Mouse (Mus musculus) lung, postnatal 0 days (tissue): ENCODE data around the gene Vmn2r83. TPM values are rescaled to one million over a fixed set of nuclear protein-coding genes. Genes with fewer than 3 reads are reported as not detected.

ENCODE experiments used
- ATAC-seq: fragments of 200-750 bp; cut with Nextera tagmentation; 2 replicates; pipeline ENCODE4 v1.8.0; 2017; ENCODE audit warnings: moderate library complexity
- DNase-seq: peaks from one replicate; pipeline ENCODE4 v3.0.0-alpha.2; 2016; ENCODE audit warnings: low spot score
- H3K27ac ChIP-seq: fragments of 300-500 bp; sonication (generic); 2 replicates; pipeline ENCODE4 v1.5.1; 2014; ENCODE audit warnings: antibody characterized with exemption, mild to moderate bottlenecking, low read length, mixed read lengths
- H3K27me3 ChIP-seq: fragments of 300-500 bp; sonication (generic); replicated peaks from 2 replicates; pipeline ENCODE4 v1.6.1; 2014; ENCODE audit warnings: low read length, mixed read lengths; ENCODE audit not compliant: insufficient read depth
- H3K36me3 ChIP-seq: fragments of 300-500 bp; sonication (generic); 2 replicates; pipeline ENCODE4 v1.6.1; 2014; ENCODE audit warnings: low read length, mixed read lengths; ENCODE audit not compliant: insufficient read depth
- H3K4me1 ChIP-seq: fragments of 300-500 bp; sonication (generic); 2 replicates; pipeline ENCODE4 v1.6.1; 2014; ENCODE audit warnings: antibody characterized with exemption, low read depth, low read length, mixed read lengths; ENCODE audit not compliant: insufficient read depth
- H3K4me2 ChIP-seq: fragments of 300-500 bp; sonication (generic); replicated peaks from 2 replicates; pipeline ENCODE4 v1.6.1; 2014; ENCODE audit warnings: low read depth, mild to moderate bottlenecking, low read length, moderate library complexity, mixed read lengths
- H3K4me3 ChIP-seq: fragments of 300-500 bp; sonication (generic); 2 replicates; pipeline ENCODE4 v1.5.1; 2014; ENCODE audit warnings: low read depth, low read length
- H3K9ac ChIP-seq: fragments of 300-500 bp; sonication (generic); replicated peaks from 2 replicates; pipeline ENCODE4 v1.6.1; 2014; ENCODE audit warnings: low read depth, mild to moderate bottlenecking
- H3K9me3 ChIP-seq: fragments of 300-500 bp; sonication (generic); 2 replicates; pipeline ENCODE4 v1.6.1; 2016; ENCODE audit warnings: low read length, mixed read lengths
- CTCF ChIP-seq: IDR thresholded peaks from 2 replicates; pipeline ENCODE4 v1.5.1; 2016; ENCODE audit warnings: antibody characterized with exemption, mild to moderate bottlenecking
- EP300 ChIP-seq: IDR thresholded peaks from 2 replicates; pipeline ENCODE4 v1.6.1; 2016; ENCODE audit warnings: antibody characterized with exemption, mild to moderate bottlenecking, control low read depth
- WGBS: fragments of 180-500 bp; shearing (Covaris S2); extraction: QIAGEN DNeasy Blood & Tissue Kit; methylation state at CpG from one replicate; pipeline ENCODE4 v1.1.7; 2014; 5-methylcytosine and 5-hydroxymethylcytosine counted together
- polyA plus RNA-seq: library from polyadenylated mRNA; unstranded; fragments of >200 nt; fragmentation: Nextera tagmentation; extraction: Ambion mirVana; gene quantifications from 2 replicates; pipeline ENCODE4 v1.2.1, GENCODE M21; 2015

The Vmn2r83 gene
- polyA plus RNA-seq, 1 experiment from 2014 or later, result not detected

DNA sequence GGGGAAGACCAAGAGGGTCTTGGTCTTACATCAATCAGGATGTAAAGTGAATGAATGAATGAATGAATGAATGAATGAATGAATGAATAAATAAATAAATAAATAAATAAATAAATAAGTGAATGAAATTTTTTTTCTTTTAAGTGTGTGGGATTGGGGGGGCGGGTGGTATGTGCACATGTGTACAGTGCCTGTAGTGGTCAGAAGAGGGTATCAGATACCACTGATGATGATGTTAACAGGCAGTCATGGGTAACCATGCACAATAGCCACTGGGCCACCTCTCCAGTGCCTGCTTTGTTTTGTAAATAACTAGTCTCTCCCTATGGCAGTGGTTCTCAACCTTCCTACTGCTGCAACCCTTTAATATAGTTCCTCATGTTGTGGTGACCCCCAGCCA, 55.9 kb downstream of the Vmn2r83 start:
- Histone ChIP-seq H3K9ac (no peak overlapping the region), H3K27ac (no peak overlapping the region), H3K9me3 (no peaks in the 10 kb centered on the region), H3K4me2 (no peak overlapping the region), H3K27me3 (no peaks in the 10 kb centered on the region), H3K36me3 (no peaks in the 10 kb centered on the region), H3K4me3 (no peak overlapping the region), H3K4me1 (no peaks in the 10 kb centered on the region)
- WGBS, result 80% methylated on average over 1 of the region's 1 CpGs
- no peak for DNase-seq
- TF ChIP-seq CTCF, result no peak
- no peak for TF ChIP-seq EP300
- ATAC-seq, result no peak

DNA sequence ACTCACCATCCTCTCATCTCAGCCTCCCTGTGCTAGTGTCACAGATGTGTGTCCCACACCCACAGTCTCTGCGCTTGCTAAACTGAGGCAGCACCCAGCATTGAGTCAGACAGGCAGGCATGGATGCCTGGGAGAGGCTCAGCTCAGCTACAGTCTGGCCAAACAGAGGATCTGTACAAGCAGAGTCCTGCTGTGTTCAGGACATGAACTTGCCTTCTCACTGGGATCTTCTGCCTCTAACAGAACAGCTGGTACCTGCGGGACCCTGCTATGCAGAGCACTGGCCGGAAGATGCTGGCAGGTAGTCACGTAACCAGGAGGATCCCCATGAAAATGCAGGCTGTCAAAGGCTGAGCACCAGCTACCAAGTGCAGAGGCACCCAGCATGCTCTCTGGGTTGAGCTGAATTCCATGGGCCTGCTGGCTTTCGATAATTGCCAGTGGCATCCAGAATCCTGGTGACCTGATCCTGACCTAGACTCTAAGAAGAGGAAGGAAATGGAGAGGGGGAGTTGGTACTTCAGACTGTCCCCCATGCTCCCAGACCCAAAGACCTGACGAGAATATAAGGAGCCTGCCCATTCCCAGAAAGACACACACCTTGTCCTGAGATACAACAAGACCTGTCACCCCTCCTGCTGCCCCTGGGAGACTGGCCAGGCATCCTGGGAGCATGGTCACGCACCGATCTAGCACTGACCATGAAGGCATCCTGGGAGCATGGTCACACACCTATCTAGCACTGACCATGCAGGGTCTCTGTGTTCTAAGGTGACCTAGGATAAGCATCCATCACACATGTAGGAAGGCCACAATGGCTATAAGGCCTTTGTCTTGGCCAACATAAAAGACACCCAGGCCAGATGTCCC, 57.2 kb downstream of the Vmn2r83 start:
- ATAC-seq, result no peak
- Histone ChIP-seq H3K27me3 (no peaks in the 10 kb centered on the region), H3K27ac (no peak overlapping the region), H3K9me3 (no peaks in the 10 kb centered on the region), H3K4me2 (no peak overlapping the region), H3K4me3 (no peak overlapping the region), H3K9ac (no peak overlapping the region), H3K4me1 (no peaks in the 10 kb centered on the region), H3K36me3 (no peaks in the 10 kb centered on the region)
- WGBS, result 90% methylated on average over 8 of the region's 8 CpGs
- DNase-seq, result no peak
- TF ChIP-seq CTCF (no peak), EP300 (no peak)

DNA sequence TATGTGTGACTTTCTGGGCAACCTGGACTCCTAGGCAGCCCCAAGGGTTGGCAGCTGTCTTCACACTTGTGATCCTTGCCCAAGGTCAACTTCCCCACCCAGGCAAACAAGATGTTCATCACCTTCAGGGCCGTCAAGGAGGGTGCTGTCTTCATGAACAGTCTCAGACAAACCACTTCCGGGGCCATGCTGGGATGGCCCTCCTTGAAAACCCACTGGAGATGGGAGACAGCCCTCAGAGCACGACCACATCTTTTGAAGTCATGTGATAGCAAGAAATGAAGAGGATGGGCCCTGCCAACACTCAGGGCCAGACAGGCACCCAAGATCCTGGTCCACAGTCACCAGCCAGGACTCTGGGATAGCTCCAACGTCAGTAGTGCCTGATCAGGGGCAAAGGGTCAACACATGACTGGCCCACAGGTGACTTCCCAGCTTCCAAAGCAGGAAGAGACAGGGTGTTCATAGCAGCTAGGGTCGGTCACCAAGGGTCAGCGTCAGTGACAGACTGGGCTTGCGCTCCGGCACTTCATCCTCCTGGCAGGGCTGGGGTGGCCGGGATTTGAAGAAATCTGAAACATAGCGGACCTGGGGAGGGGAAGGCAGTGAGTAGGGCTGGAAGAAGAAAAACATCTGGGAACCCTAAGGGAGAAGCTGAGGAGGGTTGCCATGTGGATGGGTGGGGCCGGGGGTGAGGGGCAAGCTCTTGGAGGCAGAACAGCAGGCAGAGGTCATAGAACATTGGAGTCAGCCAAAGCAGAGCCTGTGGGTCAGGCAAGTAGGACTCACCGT, 58.3 kb downstream of the Vmn2r83 start:
- no peak for DNase-seq
- TF ChIP-seq CTCF, result no peak
- no peak for TF ChIP-seq EP300
- H3K27ac ChIP-seq, result no peak overlapping the region
- no peaks in the 10 kb centered on the region for H3K36me3 ChIP-seq
- ATAC-seq, result 0 out of 2 replicates have a peak, but pooled peaks have one; percentile 11
- no peak overlapping the region for H3K9ac ChIP-seq
- no peak overlapping the region for H3K4me2 ChIP-seq
- no peak overlapping the region for H3K4me3 ChIP-seq
- no peaks in the 10 kb centered on the region for H3K4me1 ChIP-seq
- 83% methylated on average over 12 of the region's 12 CpGs for WGBS
- H3K9me3 ChIP-seq, result no peaks in the 10 kb centered on the region
- H3K27me3 ChIP-seq, result no peaks in the 10 kb centered on the region

DNA sequence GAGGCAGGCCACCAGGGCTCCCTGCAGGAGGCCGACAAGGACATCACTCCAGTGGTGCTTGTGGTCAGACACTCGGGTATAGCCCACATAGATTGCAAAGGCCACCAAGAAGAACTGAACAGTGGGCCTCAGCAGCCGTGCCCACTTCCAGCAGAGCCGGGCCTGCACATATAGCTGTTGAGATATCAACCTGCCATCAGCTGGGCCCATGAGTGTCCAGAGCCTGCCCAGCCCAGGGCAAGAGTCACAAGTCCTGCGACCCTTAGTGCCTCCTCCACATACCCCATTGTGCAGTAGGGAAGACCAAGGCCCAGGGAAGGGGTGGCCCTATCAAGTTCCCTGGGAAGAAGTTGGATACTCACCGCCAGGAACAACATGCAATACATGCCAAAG, 58.9 kb downstream of the Vmn2r83 start:
- Histone ChIP-seq H3K4me3 (no peak overlapping the region), H3K27me3 (no peaks in the 10 kb centered on the region), H3K9me3 (no peaks in the 10 kb centered on the region), H3K4me2 (no peak overlapping the region), H3K36me3 (no peaks in the 10 kb centered on the region), H3K9ac (no peak overlapping the region), H3K4me1 (no peaks in the 10 kb centered on the region), H3K27ac (no peak overlapping the region)
- ATAC-seq, result no peak
- no peak for DNase-seq
- WGBS, result 77% methylated on average over 6 of the region's 6 CpGs
- no peak for TF ChIP-seq EP300
- TF ChIP-seq CTCF, result no peak

DNA sequence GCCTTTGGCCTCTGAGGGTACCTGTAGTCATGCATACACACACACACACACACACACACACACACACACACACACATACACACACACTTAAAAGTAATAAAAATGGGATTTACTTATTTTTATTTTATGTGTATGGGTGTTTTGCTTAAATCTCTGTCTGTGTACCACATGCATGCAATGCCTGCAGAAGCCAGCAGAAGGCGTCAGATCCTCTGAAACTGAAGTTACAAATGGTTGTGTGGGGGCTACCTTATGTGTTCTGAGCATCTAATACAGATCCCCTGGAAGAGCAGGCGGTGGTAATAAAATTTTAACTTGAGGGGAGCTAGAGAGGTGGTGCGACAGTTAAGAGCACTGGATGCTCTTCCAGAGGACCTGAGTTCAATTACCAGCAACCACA, 59.5 kb downstream of the Vmn2r83 start:
- WGBS, result 82% methylated on average over 3 of the region's 3 CpGs
- DNase-seq (no peak), ATAC-seq (no peak)
- no peak for TF ChIP-seq EP300
- peak; percentile 34; the same call in 1 of the 2 replicates for TF ChIP-seq CTCF
- no peak overlapping the region for H3K4me2 ChIP-seq
- no peaks in the 10 kb centered on the region for H3K36me3 ChIP-seq
- H3K9ac ChIP-seq, result no peak overlapping the region
- no peak overlapping the region for H3K4me3 ChIP-seq
- no peaks in the 10 kb centered on the region for H3K27me3 ChIP-seq
- H3K4me1 ChIP-seq, result peaks cover 5% of the 10 kb centered on the region; the same call in 1 of the 2 replicates
- no peaks in the 10 kb centered on the region for H3K9me3 ChIP-seq
- H3K27ac ChIP-seq, result no peak overlapping the region

DNA sequence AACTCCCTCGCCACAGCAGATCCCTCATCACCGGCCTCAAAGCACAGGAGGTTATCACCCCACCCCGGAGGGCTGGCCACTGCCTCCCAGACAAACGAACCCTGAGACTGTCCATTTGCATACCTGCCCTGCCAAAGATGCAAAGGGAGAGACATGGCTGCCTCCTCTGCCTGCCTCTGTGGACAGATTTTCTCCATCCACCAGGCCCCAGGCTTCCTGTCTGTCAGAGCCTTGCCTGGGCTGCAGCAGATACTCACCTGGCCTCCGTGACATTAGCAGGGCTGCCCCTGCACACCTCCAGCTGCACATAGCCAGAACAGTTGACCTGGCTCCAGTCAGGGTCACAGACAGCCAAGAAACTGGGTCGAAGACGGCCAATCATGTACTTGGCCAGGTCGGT, 61.7 kb downstream of the Vmn2r83 start:
- Histone ChIP-seq H3K9ac (no peak overlapping the region), H3K4me3 (no peak overlapping the region), H3K27ac (no peak overlapping the region), H3K9me3 (no peaks in the 10 kb centered on the region), H3K36me3 (no peaks in the 10 kb centered on the region), H3K27me3 (no peaks in the 10 kb centered on the region), H3K4me1 (peaks cover 5% of the 10 kb centered on the region; the same call in 1 of the 2 replicates), H3K4me2 (no peak overlapping the region)
- TF ChIP-seq CTCF (no peak), EP300 (no peak)
- 63% methylated on average over 7 of the region's 8 CpGs for WGBS
- DNase-seq (no peak), ATAC-seq (no peak)
